Mouse (Mus musculus) lung, embryonic 16.5 days (tissue): Measurements from ENCODE around the gene Ero1lb. TPM values are rescaled to one million over a fixed set of nuclear protein-coding genes. Genes with fewer than 3 reads are reported as not detected.
"Not testable (repeated sequence)": the region's sequence is repeated elsewhere in the genome, so short reads cannot be mapped to it uniquely, and the experiment has no call there.

Experiments used
- ATAC-seq: fragments of 200-750 bp; cut with Nextera tagmentation; 2 replicates; pipeline ENCODE4 v1.8.0; 2017; ENCODE audit warnings: low read depth, mild to moderate bottlenecking, moderate library complexity
- H3K27ac ChIP-seq: fragments of 300-500 bp; sonication (generic); 2 replicates; pipeline ENCODE4 v1.5.1; 2014; ENCODE audit warnings: mild to moderate bottlenecking, control low read depth, low read length
- H3K27me3 ChIP-seq: fragments of 300-500 bp; sonication (generic); 2 replicates; pipeline ENCODE4 v1.6.1; 2014; ENCODE audit warnings: low read depth, low read length, mixed read lengths; ENCODE audit not compliant: control insufficient read depth, insufficient read depth
- H3K36me3 ChIP-seq: fragments of 300-500 bp; sonication (generic); 2 replicates; pipeline ENCODE4 v1.6.1; 2014; ENCODE audit warnings: low read length; ENCODE audit not compliant: control insufficient read depth, insufficient read depth
- H3K4me1 ChIP-seq: fragments of 300-500 bp; sonication (generic); replicated peaks from 2 replicates; pipeline ENCODE4 v1.6.1; 2014; ENCODE audit warnings: low read length, mixed read lengths; ENCODE audit not compliant: control insufficient read depth, insufficient read depth
- H3K4me2 ChIP-seq: fragments of 300-500 bp; sonication (generic); 2 replicates; pipeline ENCODE4 v1.6.1; 2014; ENCODE audit warnings: low read depth, low read length, control low read depth
- H3K4me3 ChIP-seq: fragments of 300-500 bp; sonication (generic); 2 replicates; pipeline ENCODE4 v1.5.1; 2014; ENCODE audit warnings: mild to moderate bottlenecking, low read length, control low read depth
- H3K9ac ChIP-seq: fragments of 300-500 bp; sonication (generic); 2 replicates; pipeline ENCODE4 v1.6.1; 2014; ENCODE audit warnings: low read length, control low read depth
- H3K9me3 ChIP-seq: fragments of 300-500 bp; sonication (generic); 2 replicates; pipeline ENCODE4 v1.6.1; 2016; ENCODE audit warnings: low read length; ENCODE audit not compliant: control insufficient read depth
- WGBS: fragments of 180-500 bp; shearing (Covaris S2); extraction: QIAGEN DNeasy Blood & Tissue Kit; methylation state at CpG from one replicate; pipeline ENCODE4 v1.1.7; 2014; 5-methylcytosine and 5-hydroxymethylcytosine counted together
- polyA plus RNA-seq: library from polyadenylated mRNA; unstranded; fragments of >200 nt; fragmentation: Nextera tagmentation; extraction: Ambion mirVana; gene quantifications from 2 replicates; pipeline ENCODE4 v1.2.1, GENCODE M21; 2015

Ero1lb gene
- polyA plus RNA-seq, 1 experiment from 2014 or later = 8.5 TPM

- H3K36me3 ChIP-seq = no peaks in the 10 kb centered on the region
- no peak overlapping the region for H3K9ac ChIP-seq
- ATAC-seq = no peak
- H3K27ac ChIP-seq = no peak overlapping the region
- H3K27me3 ChIP-seq = no peaks in the 10 kb centered on the region
- 88% methylated on average over 1 of the region's 1 CpGs for WGBS
- H3K4me3 ChIP-seq = no peak overlapping the region
- no peaks in the 10 kb centered on the region for H3K9me3 ChIP-seq
- no peak overlapping the region for H3K4me2 ChIP-seq
- peaks cover 5% of the 10 kb centered on the region; the same call in 1 of the 2 replicates for H3K4me1 ChIP-seq
Measured at GRCm38 (mm10) chr13:12567936-12568335, 2.3 kb downstream of the Ero1lb start.

DNA sequence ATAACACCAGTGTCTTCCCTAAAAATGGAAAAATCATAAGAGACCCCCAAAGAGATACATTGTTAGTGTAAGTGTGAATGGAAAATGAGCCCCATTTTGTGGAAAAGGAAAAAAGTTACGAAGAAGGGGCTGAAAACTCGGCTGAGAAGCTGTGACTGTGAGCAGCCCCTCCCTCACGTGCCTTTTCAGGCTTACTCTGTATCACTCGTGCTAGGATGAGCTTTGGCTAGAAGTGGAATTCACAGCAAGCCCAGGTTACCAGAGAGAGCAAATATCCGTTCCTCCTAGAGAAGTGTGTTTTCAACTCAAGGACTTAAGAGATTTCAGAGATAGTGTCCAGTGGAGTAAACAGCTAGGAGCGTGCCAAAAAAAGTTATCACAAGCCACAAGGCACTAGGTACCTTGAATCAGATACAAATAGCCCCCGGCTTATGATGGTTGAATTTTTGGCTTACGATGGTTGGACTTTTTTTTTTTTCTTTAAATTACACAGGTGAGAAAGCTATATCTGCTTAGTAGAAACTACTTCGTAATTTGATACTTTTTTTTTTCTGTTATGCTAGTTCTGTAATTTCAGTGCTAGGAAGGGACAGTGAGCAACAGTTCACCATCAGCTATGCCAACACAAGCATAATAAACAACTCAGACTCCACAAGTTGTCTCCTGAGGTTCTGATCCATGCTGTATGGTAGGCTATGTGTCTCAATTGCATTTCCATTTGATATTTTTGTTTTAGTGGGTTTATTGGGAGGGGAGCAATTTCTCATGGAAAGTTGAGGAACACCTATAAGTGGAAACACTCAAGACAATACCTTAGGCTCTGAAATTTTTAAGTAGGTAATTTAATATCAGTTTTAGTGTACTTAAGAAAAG lies 3.2 kb downstream of the Ero1lb start:
- Histone ChIP-seq H3K27ac (no peak overlapping the region), H3K4me2 (no peak overlapping the region), H3K9ac (no peak overlapping the region), H3K4me1 (peaks cover 5% of the 10 kb centered on the region; the same call in 1 of the 2 replicates), H3K36me3 (no peaks in the 10 kb centered on the region), H3K4me3 (no peak overlapping the region), H3K9me3 (no peaks in the 10 kb centered on the region), H3K27me3 (no peaks in the 10 kb centered on the region)
- WGBS = 48% methylated on average over 9 of the region's 9 CpGs
- no peak for ATAC-seq

GRCm38 (mm10) chr13:12569741-12570140 lies 4.1 kb downstream of the Ero1lb start:
- Histone ChIP-seq H3K27me3 (no peaks in the 10 kb centered on the region), H3K4me2 (no peak overlapping the region), H3K27ac (no peak overlapping the region), H3K4me3 (no peak overlapping the region), H3K9me3 (no peaks in the 10 kb centered on the region), H3K4me1 (peaks cover 5% of the 10 kb centered on the region; the same call in 1 of the 2 replicates), H3K36me3 (no peaks in the 10 kb centered on the region), H3K9ac (no peak overlapping the region)
- no peak for ATAC-seq
- WGBS = 69% methylated on average over 7 of the region's 7 CpGs

GRCm38 (mm10) chr13:12574979-12575536 lies 9.4 kb downstream of the Ero1lb start:
- no peak for ATAC-seq
- Histone ChIP-seq H3K27ac (no peak overlapping the region), H3K36me3 (no peaks in the 10 kb centered on the region), H3K27me3 (no peaks in the 10 kb centered on the region), H3K4me3 (no peak overlapping the region), H3K9ac (no peak overlapping the region), H3K4me1 (no peaks in the 10 kb centered on the region), H3K4me2 (no peak overlapping the region), H3K9me3 (no peaks in the 10 kb centered on the region)
- 77% methylated on average over 9 of the region's 9 CpGs for WGBS

DNA sequence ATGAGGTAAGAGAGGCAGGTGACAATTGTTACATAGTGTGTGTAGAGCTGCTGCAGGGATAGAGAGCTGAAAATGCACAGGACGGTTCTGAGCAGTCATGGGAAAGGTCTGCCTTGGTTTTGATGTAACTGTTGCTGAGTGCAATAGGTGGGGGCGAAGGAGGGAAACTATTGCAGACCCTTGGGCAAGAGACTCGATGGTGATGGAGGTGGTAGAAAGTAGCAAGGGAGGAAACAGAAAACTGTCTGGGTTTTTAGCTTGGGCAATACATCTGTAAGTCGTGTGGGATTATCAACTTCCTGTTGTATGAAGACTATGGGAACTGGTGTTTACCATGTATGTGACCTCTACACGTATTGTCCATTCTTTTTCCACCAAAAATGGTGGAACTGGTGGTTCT lies 12.5 kb downstream of the Ero1lb start:
- Histone ChIP-seq H3K27me3 (no peaks in the 10 kb centered on the region), H3K9ac (no peak overlapping the region), H3K36me3 (no peaks in the 10 kb centered on the region), H3K4me2 (no peak overlapping the region), H3K27ac (no peak overlapping the region), H3K4me3 (no peak overlapping the region), H3K9me3 (no peaks in the 10 kb centered on the region), H3K4me1 (no peaks in the 10 kb centered on the region)
- 77% methylated on average over 5 of the region's 5 CpGs for WGBS
- no peak for ATAC-seq

DNA sequence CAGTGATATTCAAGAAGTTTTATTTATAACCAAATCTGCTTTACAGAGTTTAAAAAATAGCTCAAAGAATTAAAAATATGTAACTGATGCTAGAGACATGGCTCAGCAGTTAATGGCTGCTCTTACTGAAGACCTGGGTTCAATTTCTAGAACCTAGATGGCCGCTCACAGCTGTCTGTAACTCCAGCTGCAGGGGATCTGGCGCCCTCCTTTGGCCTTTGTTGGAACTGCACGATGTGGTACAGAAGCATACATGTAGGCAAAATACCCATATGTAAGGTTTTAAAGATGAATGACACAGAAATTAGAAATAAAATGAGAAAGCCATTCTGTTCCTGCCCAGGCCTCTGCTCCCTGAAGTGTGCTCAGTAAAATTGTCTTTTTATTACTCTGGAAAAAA lies 23.3 kb downstream of the Ero1lb start:
- no peaks in the 10 kb centered on the region for H3K36me3 ChIP-seq
- no peaks in the 10 kb centered on the region for H3K4me1 ChIP-seq
- no peaks in the 10 kb centered on the region for H3K9me3 ChIP-seq
- no peak overlapping the region for H3K4me2 ChIP-seq
- 6% methylated on average over 3 of the region's 3 CpGs for WGBS
- no peak for ATAC-seq
- no peak overlapping the region for H3K4me3 ChIP-seq
- H3K9ac ChIP-seq = no peak overlapping the region
- no peak overlapping the region for H3K27ac ChIP-seq
- no peaks in the 10 kb centered on the region for H3K27me3 ChIP-seq

DNA sequence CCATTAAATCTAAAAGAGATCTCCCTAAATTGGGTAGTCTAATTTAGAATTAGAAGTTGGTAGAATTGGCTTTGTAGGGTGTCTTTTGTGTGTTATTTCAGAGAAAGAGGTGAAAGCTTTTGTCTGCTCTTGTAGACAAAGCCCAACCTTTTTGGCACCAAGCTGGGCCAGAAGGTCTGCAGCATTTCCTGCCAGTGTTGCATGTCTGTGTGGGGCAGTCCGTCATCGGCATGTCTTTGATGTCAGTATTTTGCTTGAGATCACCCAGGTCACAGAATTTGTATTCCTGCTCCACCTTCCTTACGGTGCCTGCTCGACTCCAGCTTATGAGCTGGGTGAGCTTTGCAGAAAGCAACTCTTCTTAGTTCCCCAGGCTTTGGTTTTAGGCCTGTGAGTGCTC lies 31.4 kb downstream of the Ero1lb start:
- H3K27ac ChIP-seq, ATAC-seq, H3K4me2 ChIP-seq, H3K4me1 ChIP-seq, H3K27me3 ChIP-seq, H3K4me3 ChIP-seq, H3K9me3 ChIP-seq, H3K36me3 ChIP-seq, H3K9ac ChIP-seq: not testable (repeated sequence)
- 64% methylated on average over 3 of the region's 4 CpGs for WGBS

DNA sequence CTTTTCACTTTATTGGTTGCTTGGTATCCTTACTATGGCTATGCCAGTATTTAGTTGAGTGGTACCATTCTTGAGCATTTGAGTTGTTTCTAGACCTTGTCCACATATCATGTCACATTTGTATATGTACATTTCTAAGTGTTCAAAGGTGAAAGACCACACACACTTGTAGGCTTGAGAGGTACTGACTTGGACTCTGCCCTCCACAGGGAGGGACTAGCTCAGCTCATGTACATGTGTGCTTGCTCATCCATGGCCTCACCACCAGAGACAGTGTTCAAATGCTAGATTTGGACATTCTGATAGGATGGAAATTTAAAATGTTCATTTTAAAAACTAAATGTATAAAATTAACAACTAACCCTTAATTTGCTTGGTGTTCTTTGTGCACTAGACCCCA lies 44.5 kb downstream of the Ero1lb start:
- not testable (repeated sequence) for H3K9me3 ChIP-seq, H3K9ac ChIP-seq, H3K27ac ChIP-seq, H3K36me3 ChIP-seq, H3K4me2 ChIP-seq, ATAC-seq, H3K4me1 ChIP-seq, H3K27me3 ChIP-seq, H3K4me3 ChIP-seq

DNA sequence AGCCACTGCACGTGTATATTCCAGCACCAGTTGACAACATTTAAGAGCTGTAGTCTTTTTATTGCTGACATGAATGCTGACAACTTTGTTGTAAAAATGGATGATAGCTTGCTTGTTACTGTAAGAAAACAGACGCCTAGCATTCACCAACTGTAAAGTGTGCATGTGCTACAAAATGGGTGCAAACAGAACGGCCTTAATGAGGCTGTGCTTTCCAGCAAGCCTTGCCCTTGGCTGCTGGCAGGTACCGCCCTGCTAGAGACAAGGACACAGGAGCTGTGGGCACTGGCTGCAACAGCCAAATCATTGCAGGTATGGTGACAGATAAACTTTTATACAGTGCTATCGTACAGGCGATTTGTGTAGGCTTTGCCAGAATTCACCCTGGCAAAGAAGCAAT lies 48.4 kb downstream of the Ero1lb start:
- not testable (repeated sequence) for H3K27ac ChIP-seq, H3K4me3 ChIP-seq, H3K36me3 ChIP-seq, ATAC-seq, H3K9me3 ChIP-seq, H3K4me2 ChIP-seq, H3K27me3 ChIP-seq, H3K4me1 ChIP-seq, H3K9ac ChIP-seq
- WGBS = 83% methylated on average over 5 of the region's 6 CpGs
